Mouse (Mus musculus) small intestine, adult 2 months (tissue): ENCODE measurements around the gene Ppp2r1b.

Source experiments
- CTCF ChIP-seq: fragments of 200-500 bp; IDR thresholded peaks from 2 replicates; pipeline ENCODE4 v1.5.1; 2012; ENCODE audit warnings: low read depth, mild to moderate bottlenecking, control low read depth, inconsistent platforms, low read length, moderate library complexity, mixed read lengths; ENCODE audit not compliant: insufficient replicate concordance, insufficient read length; ENCODE audit errors: extremely low read depth
- POLR2A ChIP-seq: fragments of 200-500 bp; IDR thresholded peaks from 2 replicates; pipeline ENCODE4 v1.6.1; 2012; ENCODE audit warnings: low read depth, mild to moderate bottlenecking, control low read depth, inconsistent platforms, low read length, moderate library complexity

- TF ChIP-seq CTCF (no peak), POLR2A (no peak)
Observed at GRCm38 (mm10) chr9:50854376-50854775, 9.3 kb downstream of the Ppp2r1b start.
